Mouse (Mus musculus): ENCODE results near the gene Gpr183.

Gene Gpr183

DNA sequence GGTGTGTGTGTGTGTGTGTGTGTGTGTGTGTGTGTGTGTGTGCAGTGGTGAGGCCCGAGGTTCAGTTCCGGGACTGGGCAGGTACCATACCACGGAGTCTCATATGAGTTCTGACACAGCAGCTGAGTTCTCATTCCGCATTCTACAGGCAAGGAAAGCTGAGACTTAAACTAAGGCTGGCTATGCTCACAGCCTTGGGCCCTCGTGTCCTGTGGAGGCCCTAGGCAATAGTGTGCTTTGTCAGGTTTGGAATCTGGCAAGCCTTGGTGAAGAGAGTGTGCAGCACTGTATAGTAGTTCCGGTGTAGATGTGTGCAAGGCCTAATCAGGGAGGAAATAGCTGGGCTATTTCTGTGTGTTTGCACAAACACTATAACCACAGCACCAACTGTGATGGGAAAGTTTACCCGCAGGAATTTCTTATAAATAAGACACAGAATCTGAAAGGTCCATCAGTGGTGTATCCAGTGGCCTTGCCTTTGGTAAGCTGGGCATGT lies 61.6 kb downstream of the Gpr183 start:
- no peak for DNase-seq (ENCODE audit: low spot score)

All from T-cell, adult 2 months (primary cell).